Mouse (Mus musculus) heart, embryonic 11.5 days (tissue): ENCODE data around the gene Ylpm1. TPM values are rescaled to one million over a fixed set of nuclear protein-coding genes. Genes with fewer than 3 reads are reported as not detected.

Source experiments
- ATAC-seq: fragments of 200-750 bp; cut with Nextera tagmentation; replicated peaks from 2 replicates; pipeline ENCODE4 v1.8.0; 2017; ENCODE audit warnings: moderate library complexity; ENCODE audit not compliant: insufficient number of reproducible peaks, low FRiP score, low TSS enrichment
- H3K27ac ChIP-seq: fragments of 300-500 bp; sonication (generic); 2 replicates; pipeline ENCODE4 v1.5.1; 2014; ENCODE audit warnings: mild to moderate bottlenecking, low read depth, low read length
- H3K27me3 ChIP-seq: fragments of 300-500 bp; sonication (generic); 2 replicates; pipeline ENCODE4 v1.6.1; 2014; ENCODE audit warnings: mild to moderate bottlenecking, low read length, mixed read lengths; ENCODE audit not compliant: control insufficient read depth, insufficient read depth
- H3K36me3 ChIP-seq: fragments of 300-500 bp; sonication (generic); 2 replicates; pipeline ENCODE4 v1.6.1; 2014; ENCODE audit warnings: mild to moderate bottlenecking, low read length, moderate library complexity, mixed read lengths; ENCODE audit not compliant: control insufficient read depth, insufficient read depth
- H3K4me1 ChIP-seq: fragments of 300-500 bp; sonication (generic); 2 replicates; pipeline ENCODE4 v1.6.1; 2014; ENCODE audit warnings: low read length; ENCODE audit not compliant: control insufficient read depth, insufficient read depth
- H3K4me2 ChIP-seq: fragments of 300-500 bp; sonication (generic); 2 replicates; pipeline ENCODE4 v1.6.1; 2014; ENCODE audit warnings: mild to moderate bottlenecking, moderate library complexity
- H3K4me3 ChIP-seq: fragments of 300-500 bp; sonication (generic); 2 replicates; pipeline ENCODE4 v1.5.1; 2014; ENCODE audit warnings: low read depth, low read length
- H3K9ac ChIP-seq: fragments of 300-500 bp; sonication (generic); 2 replicates; pipeline ENCODE4 v1.6.1; 2014; ENCODE audit warnings: mild to moderate bottlenecking, low read depth, low read length, moderate library complexity
- H3K9me3 ChIP-seq: fragments of 300-500 bp; sonication (generic); replicated peaks from 2 replicates; pipeline ENCODE4 v1.6.1; 2016; ENCODE audit warnings: low read length; ENCODE audit not compliant: control insufficient read depth
- WGBS: fragments of 180-500 bp; shearing (Covaris S2); extraction: QIAGEN DNeasy Blood & Tissue Kit; methylation state at CpG from one replicate; pipeline ENCODE4 v1.1.7; 2014; ENCODE audit not compliant: insufficient replicate concordance; 5-methylcytosine and 5-hydroxymethylcytosine counted together
- polyA plus RNA-seq: library from polyadenylated mRNA; unstranded; fragments of >200 nt; fragmentation: Nextera tagmentation; extraction: Ambion mirVana; gene quantifications from 2 replicates; pipeline ENCODE4 v1.2.1, GENCODE M21; 2014

Ylpm1 gene
- polyA plus RNA-seq, 1 experiment from 2014 or later: 30.4 TPM

- H3K4me1 ChIP-seq: peaks cover 14% of the 10 kb centered on the region
- peak overlapping the region; percentile 54; the same call in 1 of the 2 replicates for H3K9ac ChIP-seq
- H3K9me3 ChIP-seq: no peaks in the 10 kb centered on the region
- H3K4me2 ChIP-seq: peak overlapping the region; percentile 37
- no peak overlapping the region for H3K4me3 ChIP-seq
- H3K36me3 ChIP-seq: 0 out of 2 replicates have a peak, but pooled peaks cover 3% of the 10 kb centered on the region
- 30% methylated on average over 7 of the region's 7 CpGs for WGBS
- peak; percentile 83 for ATAC-seq
- H3K27me3 ChIP-seq: no peaks in the 10 kb centered on the region
- peak overlapping the region; percentile 75 for H3K27ac ChIP-seq
Observed at GRCm38 (mm10) chr12:84962606-84963005, 33.5 kb upstream of the Ylpm1 start.

DNA sequence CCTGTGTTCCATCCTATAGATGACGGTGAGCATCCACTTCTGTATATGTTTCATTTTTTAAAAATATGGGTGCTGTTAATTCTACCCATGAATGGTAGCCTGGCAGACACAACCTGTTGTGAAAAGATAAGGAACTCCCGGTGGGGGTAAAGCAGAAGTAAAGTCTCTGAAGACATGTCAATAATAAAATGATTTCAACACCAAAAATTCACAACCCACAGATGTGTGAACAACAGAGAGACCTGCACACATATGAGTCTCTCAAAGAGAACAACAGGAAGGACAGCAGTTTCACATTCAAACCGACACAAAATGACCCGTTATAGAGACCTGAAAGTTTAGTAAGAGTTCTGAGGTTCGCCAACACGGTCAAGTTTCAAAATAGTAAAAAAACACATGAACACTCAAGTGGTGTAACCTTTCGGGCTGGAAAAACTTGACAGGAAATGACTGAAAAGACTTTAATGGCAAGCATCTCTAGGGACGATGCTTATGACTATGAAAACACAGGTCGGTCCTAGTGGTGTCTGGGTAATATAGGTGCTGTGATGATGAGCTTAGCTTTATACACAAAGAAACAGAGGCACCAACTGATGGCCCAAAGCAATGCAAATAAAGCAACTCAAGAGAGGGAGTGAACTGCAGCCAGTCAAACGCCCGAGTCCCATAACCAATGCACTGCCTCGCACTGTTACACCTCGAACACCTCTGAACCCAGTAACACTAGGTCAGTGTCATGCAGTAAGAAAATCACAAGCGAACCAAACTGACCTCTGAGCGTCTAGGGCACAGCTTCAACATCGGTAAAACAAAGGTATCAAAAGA lies 27.1 kb upstream of the Ylpm1 start:
- no peaks in the 10 kb centered on the region for H3K36me3 ChIP-seq
- 77% methylated on average over 16 of the region's 16 CpGs for WGBS
- H3K9me3 ChIP-seq: no peaks in the 10 kb centered on the region
- H3K4me2 ChIP-seq: peak overlapping the region; percentile 92
- ATAC-seq: no peak
- peak overlapping the region; percentile 77 for H3K4me3 ChIP-seq
- peak overlapping the region; percentile 75; the same call in 1 of the 2 replicates for H3K9ac ChIP-seq
- H3K27ac ChIP-seq: no peak overlapping the region
- H3K27me3 ChIP-seq: no peaks in the 10 kb centered on the region
- peaks cover 9% of the 10 kb centered on the region for H3K4me1 ChIP-seq

DNA sequence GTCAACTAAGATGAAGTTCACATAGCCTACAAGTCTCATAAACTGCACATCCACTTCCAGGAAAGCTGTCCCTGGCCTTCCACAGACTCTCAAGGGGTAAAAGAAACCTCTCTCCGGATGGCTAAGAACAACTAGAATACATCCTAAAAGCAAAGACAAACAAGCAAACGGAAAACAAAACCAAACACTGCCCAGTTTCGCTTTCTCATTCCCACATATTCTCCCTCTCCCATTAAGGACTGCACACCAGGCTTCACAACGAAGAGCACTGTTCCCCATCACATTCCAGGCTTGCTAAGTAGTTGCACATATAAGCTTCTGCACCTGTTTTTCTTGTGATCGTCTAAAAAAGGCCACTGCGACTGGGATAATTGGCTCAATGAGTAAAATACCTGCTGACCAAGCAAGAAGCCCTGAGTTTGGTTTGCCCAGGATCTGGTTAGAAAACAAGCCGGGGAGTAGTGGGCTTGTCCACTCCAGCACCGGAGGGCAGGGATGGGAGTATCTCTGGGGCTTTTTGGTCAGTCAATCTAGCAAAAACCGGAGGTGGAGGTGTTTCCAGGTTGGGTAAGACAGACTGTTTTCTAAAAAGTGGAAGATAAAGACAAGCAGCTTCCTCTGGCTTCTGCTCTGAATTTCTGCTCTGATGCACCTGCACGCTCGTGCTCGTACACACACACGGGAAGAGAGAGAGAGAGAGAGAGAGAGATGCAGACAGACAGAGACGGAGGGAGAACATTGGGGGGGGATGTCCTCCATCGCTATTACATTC lies 26.3 kb upstream of the Ylpm1 start:
- peaks cover 9% of the 10 kb centered on the region for H3K4me1 ChIP-seq
- no peaks in the 10 kb centered on the region for H3K9me3 ChIP-seq
- H3K4me3 ChIP-seq: peak overlapping the region; percentile 77
- H3K27me3 ChIP-seq: no peaks in the 10 kb centered on the region
- peak overlapping the region; percentile 92 for H3K4me2 ChIP-seq
- H3K27ac ChIP-seq: no peak overlapping the region
- peak overlapping the region; percentile 75 for H3K9ac ChIP-seq
- WGBS: 17% methylated on average over 15 of the region's 15 CpGs
- no peak for ATAC-seq
- no peaks in the 10 kb centered on the region for H3K36me3 ChIP-seq

DNA sequence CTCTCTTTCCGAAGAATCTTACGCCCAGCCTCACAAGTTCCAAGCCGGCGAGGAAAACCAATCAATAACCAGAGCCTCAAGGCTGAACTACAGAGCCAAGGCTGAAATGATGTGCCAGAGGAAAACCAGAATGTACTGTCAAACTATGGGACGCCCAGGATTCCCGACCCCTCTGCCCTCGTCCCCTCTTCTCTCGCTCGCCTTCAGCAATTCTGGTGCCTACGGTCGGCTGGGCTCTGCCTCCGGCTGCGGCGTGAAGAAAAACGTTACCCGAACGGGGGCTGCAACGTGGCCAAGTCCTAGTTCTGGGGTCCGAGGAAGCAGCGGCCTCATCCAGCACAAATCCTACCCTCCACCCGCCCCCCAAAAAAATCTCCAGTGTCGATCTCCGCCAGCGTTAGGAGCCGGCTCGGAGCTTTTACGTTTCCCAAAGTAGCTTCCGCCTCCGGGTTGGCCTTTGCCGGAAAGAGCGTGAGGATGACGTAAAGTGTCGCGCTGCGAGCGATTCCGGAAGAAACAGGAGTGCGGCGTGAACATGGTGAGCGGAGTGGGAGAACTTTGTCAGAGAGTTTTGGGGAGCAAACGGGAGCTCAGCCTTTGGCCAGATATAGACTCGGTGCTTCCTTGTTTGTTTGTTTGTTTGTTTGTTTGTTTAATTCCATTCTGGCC lies 25.6 kb upstream of the Ylpm1 start, which contains the start of the genes Fcf1 and Arel1:
Gene Fcf1, plus strand, starts transcription at position 470 of the 669 bp plus-strand sequence.
Gene Arel1, minus strand, starts transcription at position 473 of the 669 bp plus-strand sequence.
- H3K4me2 ChIP-seq: peak within 1 kb of the TSS; percentile 92
- H3K9me3 ChIP-seq: no peaks in the 10 kb centered on the region
- H3K4me1 ChIP-seq: peaks cover 9% of the 10 kb centered on the region
- WGBS: under 1% methylated on average over 42 of the region's 42 CpGs
- ATAC-seq: 0 out of 2 replicates have a peak, but pooled peaks have one; percentile 49
- 0 out of 2 replicates have a peak within 1 kb of the TSS, but pooled peaks have one; percentile 12 for H3K27ac ChIP-seq
- H3K4me3 ChIP-seq: peak within 1 kb of the TSS; percentile 77
- no peaks in the 10 kb centered on the region for H3K27me3 ChIP-seq
- H3K36me3 ChIP-seq: peaks cover 4% of the 10 kb centered on the region
- peak within 1 kb of the TSS; percentile 75 for H3K9ac ChIP-seq

- Histone ChIP-seq H3K36me3 (peaks cover 27% of the 10 kb centered on the region), H3K4me3 (no peak overlapping the region), H3K9me3 (no peaks in the 10 kb centered on the region), H3K27me3 (no peaks in the 10 kb centered on the region), H3K4me2 (no peak overlapping the region), H3K27ac (no peak overlapping the region), H3K9ac (no peak overlapping the region), H3K4me1 (no peaks in the 10 kb centered on the region)
- WGBS: 85% methylated on average over 2 of the region's 2 CpGs
- no peak for ATAC-seq
Observed at GRCm38 (mm10) chr12:84979264-84979862, 16.8 kb upstream of the Ylpm1 start.

DNA sequence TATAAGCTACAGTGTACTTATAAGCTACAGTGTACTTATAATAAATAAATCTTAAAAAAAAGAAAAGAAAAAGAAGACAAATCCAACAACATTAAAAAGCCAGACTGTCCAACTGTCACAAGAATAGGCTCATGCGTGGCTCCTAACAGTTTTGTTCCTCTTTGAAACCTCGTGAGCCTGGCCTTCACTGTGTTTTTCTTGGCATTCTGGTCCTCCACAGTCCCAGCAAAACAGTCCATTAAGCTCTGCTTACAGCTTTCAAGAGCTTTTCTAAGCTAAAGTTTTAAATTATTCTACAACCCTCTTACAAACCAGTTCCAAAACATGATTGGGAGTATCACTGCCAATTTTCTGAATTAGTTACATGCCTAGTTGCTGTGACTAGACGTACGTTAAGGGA lies 6.7 kb upstream of the Ylpm1 start:
- no peaks in the 10 kb centered on the region for H3K4me1 ChIP-seq
- H3K4me3 ChIP-seq: no peak overlapping the region
- no peak overlapping the region for H3K27ac ChIP-seq
- H3K36me3 ChIP-seq: no peaks in the 10 kb centered on the region
- H3K9ac ChIP-seq: no peak overlapping the region
- ATAC-seq: no peak
- H3K4me2 ChIP-seq: no peak overlapping the region
- H3K9me3 ChIP-seq: no peaks in the 10 kb centered on the region
- no peaks in the 10 kb centered on the region for H3K27me3 ChIP-seq
- 68% methylated on average over 4 of the region's 4 CpGs for WGBS

DNA sequence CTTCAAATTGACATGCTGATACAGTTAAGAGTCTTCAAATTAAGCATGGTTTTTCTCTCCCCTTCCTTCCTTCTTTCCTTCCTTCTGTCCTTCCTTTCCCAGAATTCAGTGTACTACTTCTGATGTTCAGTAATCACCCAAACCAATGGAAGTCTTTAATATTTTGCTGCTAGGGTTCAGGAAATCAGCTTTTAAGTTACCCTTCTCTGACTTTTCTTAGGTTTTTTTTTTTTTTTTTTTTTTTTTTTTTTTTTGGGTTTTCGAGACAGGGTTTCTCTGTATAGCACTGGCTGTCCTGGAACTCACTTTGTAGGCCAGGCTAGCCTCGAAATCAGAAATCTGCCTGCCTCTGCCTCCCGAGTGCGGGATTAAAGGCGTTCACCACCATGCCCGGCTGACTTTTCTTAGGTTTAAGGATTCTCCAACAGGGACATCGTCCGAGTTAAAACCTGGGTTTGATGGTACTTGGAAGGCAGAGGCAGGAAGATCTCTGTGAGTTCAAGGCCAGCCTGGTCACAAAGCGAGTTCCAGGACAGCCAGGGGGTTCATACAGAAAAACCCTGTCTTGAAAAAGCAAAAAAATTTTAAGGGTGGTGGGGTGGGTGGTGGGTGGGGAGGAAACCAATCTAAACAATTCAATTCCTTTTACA lies 884 bp upstream of the Ylpm1 start:
- Histone ChIP-seq H3K4me3 (peak overlapping the region; percentile 95), H3K36me3 (no peaks in the 10 kb centered on the region), H3K27ac (no peak overlapping the region), H3K9ac (no peak overlapping the region), H3K9me3 (no peaks in the 10 kb centered on the region), H3K27me3 (no peaks in the 10 kb centered on the region), H3K4me1 (peaks cover 16% of the 10 kb centered on the region), H3K4me2 (peak overlapping the region; percentile 98)
- 90% methylated on average over 8 of the region's 9 CpGs for WGBS
- no peak for ATAC-seq
